Mouse (Mus musculus): ENCODE measurements around the gene Gm20604. TPM values are rescaled to one million over a fixed set of nuclear protein-coding genes. Genes with fewer than 3 reads are reported as not detected.

Gene Gm20604
- polyA plus RNA-seq, 1 experiment from 2014 or later = 26.6 TPM

DNA sequence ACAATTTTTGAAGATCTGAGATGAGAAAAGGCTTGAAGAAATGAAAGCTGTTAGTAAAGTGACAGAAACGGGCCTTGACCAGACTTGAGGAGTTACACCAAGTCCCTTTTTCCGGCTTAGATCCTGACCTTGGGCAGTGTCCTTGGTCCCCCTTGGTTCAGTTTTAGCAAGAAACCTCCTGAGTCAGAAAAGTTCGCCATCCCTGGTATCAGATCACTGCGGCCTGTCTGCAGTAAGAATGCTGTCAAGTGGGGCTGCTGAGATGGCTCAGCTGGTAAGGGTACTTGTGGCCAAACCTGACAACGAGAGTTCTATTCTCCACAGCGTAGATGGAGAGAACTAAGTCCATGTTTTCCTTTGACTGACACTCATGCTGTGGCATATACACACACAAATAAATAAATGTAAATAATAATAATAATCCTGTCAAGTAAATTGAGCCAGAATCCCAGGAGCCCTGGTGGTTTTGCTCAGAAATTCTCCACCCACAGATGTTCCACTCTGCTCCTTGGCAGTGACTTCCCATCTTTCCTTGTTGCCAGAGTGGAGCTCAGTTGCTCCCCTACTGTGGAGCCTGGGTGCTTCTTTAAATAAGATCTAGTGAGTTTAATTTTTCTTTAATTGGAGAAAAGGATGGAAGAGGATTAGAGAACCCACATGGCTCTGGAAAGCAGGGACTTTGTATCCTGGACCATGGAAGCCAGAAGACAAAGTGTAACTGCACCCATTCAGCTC is 52.4 kb downstream of the Gm20604 start:
- H3K4me1 ChIP-seq (ENCODE audit: control insufficient read depth, insufficient read depth, low read length) = peaks cover 20% of the 10 kb centered on the region
- 61% methylated on average over 6 of the region's 6 CpGs for WGBS

GRCm38 (mm10) chr12:102705216-102705871 is 53.1 kb downstream of the Gm20604 start:
- Histone ChIP-seq H3K4me3 (ENCODE audit: low read depth, low read length) (peak overlapping the region; percentile 71), H3K27ac (ENCODE audit: low read length) (peak overlapping the region; percentile 76), H3K4me2 (replicated peaks; ENCODE audit: low read depth, low read length) (peak overlapping the region; percentile 93), H3K9me3 (ENCODE audit: control insufficient read depth, low read depth, low read length) (no peaks in the 10 kb centered on the region), H3K4me1 (ENCODE audit: control insufficient read depth, insufficient read depth, low read length) (peaks cover 24% of the 10 kb centered on the region), H3K27me3 (ENCODE audit: control insufficient read depth, insufficient read depth, low read length) (no peaks in the 10 kb centered on the region), H3K36me3 (ENCODE audit: control insufficient read depth, insufficient read depth, low read length) (no peaks in the 10 kb centered on the region), H3K9ac (replicated peaks; ENCODE audit: low read depth, low read length) (peak overlapping the region; percentile 54)
- 4% methylated on average over 27 of the region's 45 CpGs for WGBS
- ATAC-seq (ENCODE audit: insufficient number of reproducible peaks, insufficient read depth, low FRiP score, low read depth) = peak; percentile 76

More for the DNA sequence above, 52.4 kb downstream of the Gm20604 start:
- peak overlapping the region; percentile 93 for H3K4me2 ChIP-seq (replicated peaks; ENCODE audit: low read depth, low read length)
- H3K27me3 ChIP-seq (ENCODE audit: control insufficient read depth, insufficient read depth, low read length) = no peaks in the 10 kb centered on the region
- no peak overlapping the region for H3K4me3 ChIP-seq (ENCODE audit: low read depth, low read length)
- H3K9ac ChIP-seq (replicated peaks; ENCODE audit: low read depth, low read length) = no peak overlapping the region
- no peak for ATAC-seq (ENCODE audit: insufficient number of reproducible peaks, insufficient read depth, low FRiP score, low read depth)
- H3K27ac ChIP-seq (ENCODE audit: low read length) = peak overlapping the region; percentile 76; the same call in 1 of the 2 replicates
- no peaks in the 10 kb centered on the region for H3K9me3 ChIP-seq (ENCODE audit: control insufficient read depth, low read depth, low read length)
- no peaks in the 10 kb centered on the region for H3K36me3 ChIP-seq (ENCODE audit: control insufficient read depth, insufficient read depth, low read length)

- peak; percentile 92 for ATAC-seq (ENCODE audit: insufficient number of reproducible peaks, insufficient read depth, low FRiP score, low read depth)
- H3K4me1 ChIP-seq (ENCODE audit: control insufficient read depth, insufficient read depth, low read length) = peaks cover 26% of the 10 kb centered on the region
- no peaks in the 10 kb centered on the region for H3K9me3 ChIP-seq (ENCODE audit: control insufficient read depth, low read depth, low read length)
- peak within 1 kb of the TSS; percentile 76 for H3K27ac ChIP-seq (ENCODE audit: low read length)
- H3K4me3 ChIP-seq (ENCODE audit: low read depth, low read length) = peak within 1 kb of the TSS; percentile 71
- H3K9ac ChIP-seq (replicated peaks; ENCODE audit: low read depth, low read length) = peak within 1 kb of the TSS; percentile 54
- WGBS = under 1% methylated on average over 91 of the region's 105 CpGs
- H3K27me3 ChIP-seq (ENCODE audit: control insufficient read depth, insufficient read depth, low read length) = no peaks in the 10 kb centered on the region
- peak within 1 kb of the TSS; percentile 93 for H3K4me2 ChIP-seq (replicated peaks; ENCODE audit: low read depth, low read length)
- no peaks in the 10 kb centered on the region for H3K36me3 ChIP-seq (ENCODE audit: control insufficient read depth, insufficient read depth, low read length)
Measured at GRCm38 (mm10) chr12:102704457-102705198, 53.8 kb downstream of the Gm20604 start, which contains the start of gene Itpk1. Gene Itpk1 (minus strand): TSS chr12:102704930.

DNA sequence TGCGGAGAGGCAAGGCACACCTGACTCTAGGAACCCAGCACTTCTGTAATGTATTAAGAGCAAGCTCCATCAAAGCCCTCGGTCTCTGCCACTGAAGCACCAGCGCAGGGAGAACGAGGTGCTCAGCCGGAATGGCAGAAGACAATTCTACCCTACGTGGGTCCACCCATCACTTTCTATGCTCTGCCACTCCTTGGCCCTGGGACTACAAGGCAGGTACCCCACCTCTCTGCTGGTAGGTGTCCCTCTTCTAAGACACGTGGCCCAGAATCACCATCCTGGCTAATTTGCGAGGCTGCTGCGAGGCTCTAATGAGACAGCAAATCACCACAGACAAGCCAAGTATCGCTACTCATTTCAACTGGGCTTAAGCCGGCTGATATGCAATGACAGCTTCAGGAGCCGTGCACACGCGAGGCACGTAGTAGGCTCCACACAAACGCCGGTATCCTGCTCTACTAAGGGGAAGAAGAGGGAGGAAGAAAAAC is 54.5 kb downstream of the Gm20604 start:
- Histone ChIP-seq H3K9me3 (ENCODE audit: control insufficient read depth, low read depth, low read length) (no peaks in the 10 kb centered on the region), H3K36me3 (ENCODE audit: control insufficient read depth, insufficient read depth, low read length) (no peaks in the 10 kb centered on the region), H3K9ac (replicated peaks; ENCODE audit: low read depth, low read length) (peak overlapping the region; percentile 54; the same call in 1 of the 2 replicates), H3K27ac (ENCODE audit: low read length) (no peak overlapping the region), H3K4me1 (ENCODE audit: control insufficient read depth, insufficient read depth, low read length) (peaks cover 33% of the 10 kb centered on the region), H3K4me3 (ENCODE audit: low read depth, low read length) (peak overlapping the region; percentile 71), H3K27me3 (ENCODE audit: control insufficient read depth, insufficient read depth, low read length) (no peaks in the 10 kb centered on the region), H3K4me2 (replicated peaks; ENCODE audit: low read depth, low read length) (peak overlapping the region; percentile 93)
- WGBS = 11% methylated on average over 17 of the region's 17 CpGs
- ATAC-seq (ENCODE audit: insufficient number of reproducible peaks, insufficient read depth, low FRiP score, low read depth) = no peak

DNA sequence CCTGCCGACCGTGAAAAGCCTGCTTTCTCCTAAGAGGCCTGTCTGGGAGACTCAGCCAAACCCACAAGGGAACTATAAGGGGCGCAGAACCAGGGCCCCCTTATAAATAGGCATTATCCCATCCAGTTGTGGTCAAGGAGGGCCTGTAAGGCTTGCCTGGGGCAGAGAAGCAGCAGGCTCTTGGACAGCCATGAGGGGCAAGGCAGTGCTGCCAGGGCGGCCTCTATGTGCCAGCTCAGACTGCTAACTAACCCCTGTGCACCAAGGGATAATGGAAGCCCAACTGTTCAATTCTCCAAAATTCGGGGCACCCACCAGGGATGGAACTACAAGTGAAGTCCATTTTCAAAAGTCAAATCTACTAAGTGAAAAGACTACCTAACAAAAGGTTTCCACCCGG is 55.0 kb downstream of the Gm20604 start:
- ATAC-seq (ENCODE audit: insufficient number of reproducible peaks, insufficient read depth, low FRiP score, low read depth) = no peak
- Histone ChIP-seq H3K27ac (ENCODE audit: low read length) (0 out of 2 replicates have a peak overlapping the region, but pooled peaks have one; percentile 15), H3K4me1 (ENCODE audit: control insufficient read depth, insufficient read depth, low read length) (peaks cover 38% of the 10 kb centered on the region)

GRCm38 (mm10) chr12:102703111-102703412 is 55.4 kb downstream of the Gm20604 start:
- H3K9me3 ChIP-seq (ENCODE audit: control insufficient read depth, low read depth, low read length) = no peaks in the 10 kb centered on the region
- peaks cover 41% of the 10 kb centered on the region for H3K4me1 ChIP-seq (ENCODE audit: control insufficient read depth, insufficient read depth, low read length)
- no peaks in the 10 kb centered on the region for H3K36me3 ChIP-seq (ENCODE audit: control insufficient read depth, insufficient read depth, low read length)
- H3K27me3 ChIP-seq (ENCODE audit: control insufficient read depth, insufficient read depth, low read length) = no peaks in the 10 kb centered on the region
- 6% methylated on average over 4 of the region's 4 CpGs for WGBS
- H3K4me3 ChIP-seq (ENCODE audit: low read depth, low read length) = peak overlapping the region; percentile 71
- H3K27ac ChIP-seq (ENCODE audit: low read length) = 0 out of 2 replicates have a peak overlapping the region, but pooled peaks have one; percentile 21
- H3K4me2 ChIP-seq (replicated peaks; ENCODE audit: low read depth, low read length) = peak overlapping the region; percentile 93
- ATAC-seq (ENCODE audit: insufficient number of reproducible peaks, insufficient read depth, low FRiP score, low read depth) = no peak
- H3K9ac ChIP-seq (replicated peaks; ENCODE audit: low read depth, low read length) = peak overlapping the region; percentile 32; the same call in 1 of the 2 replicates

More for the DNA sequence above, 55.0 kb downstream of the Gm20604 start:
- Histone ChIP-seq H3K4me2 (replicated peaks; ENCODE audit: low read depth, low read length) (peak overlapping the region; percentile 93), H3K4me3 (ENCODE audit: low read depth, low read length) (peak overlapping the region; percentile 71), H3K36me3 (ENCODE audit: control insufficient read depth, insufficient read depth, low read length) (no peaks in the 10 kb centered on the region), H3K9me3 (ENCODE audit: control insufficient read depth, low read depth, low read length) (no peaks in the 10 kb centered on the region), H3K27me3 (ENCODE audit: control insufficient read depth, insufficient read depth, low read length) (no peaks in the 10 kb centered on the region), H3K9ac (replicated peaks; ENCODE audit: low read depth, low read length) (peak overlapping the region; percentile 25; the same call in 1 of the 2 replicates)
- 44% methylated on average over 6 of the region's 6 CpGs for WGBS

GRCm38 (mm10) chr12:102702356-102703110 is 55.9 kb downstream of the Gm20604 start:
- H3K4me1 ChIP-seq (ENCODE audit: control insufficient read depth, insufficient read depth, low read length) = peaks cover 44% of the 10 kb centered on the region
- no peaks in the 10 kb centered on the region for H3K9me3 ChIP-seq (ENCODE audit: control insufficient read depth, low read depth, low read length)
- no peaks in the 10 kb centered on the region for H3K36me3 ChIP-seq (ENCODE audit: control insufficient read depth, insufficient read depth, low read length)
- H3K27ac ChIP-seq (ENCODE audit: low read length) = 0 out of 2 replicates have a peak overlapping the region, but pooled peaks have one; percentile 21
- no peaks in the 10 kb centered on the region for H3K27me3 ChIP-seq (ENCODE audit: control insufficient read depth, insufficient read depth, low read length)
- WGBS = 11% methylated on average over 15 of the region's 15 CpGs
- H3K4me3 ChIP-seq (ENCODE audit: low read depth, low read length) = peak overlapping the region; percentile 71
- no peak for ATAC-seq (ENCODE audit: insufficient number of reproducible peaks, insufficient read depth, low FRiP score, low read depth)
- peak overlapping the region; percentile 93 for H3K4me2 ChIP-seq (replicated peaks; ENCODE audit: low read depth, low read length)
- peak overlapping the region; percentile 32; the same call in 1 of the 2 replicates for H3K9ac ChIP-seq (replicated peaks; ENCODE audit: low read depth, low read length)
